Mouse (Mus musculus): ENCODE data around the gene Cdca5. TPM values are rescaled to one million over a fixed set of nuclear protein-coding genes. Genes with fewer than 3 reads are reported as not detected.

The Cdca5 gene
- polyA plus RNA-seq, 1 experiment from 2014 or later: 32.9 TPM

DNA sequence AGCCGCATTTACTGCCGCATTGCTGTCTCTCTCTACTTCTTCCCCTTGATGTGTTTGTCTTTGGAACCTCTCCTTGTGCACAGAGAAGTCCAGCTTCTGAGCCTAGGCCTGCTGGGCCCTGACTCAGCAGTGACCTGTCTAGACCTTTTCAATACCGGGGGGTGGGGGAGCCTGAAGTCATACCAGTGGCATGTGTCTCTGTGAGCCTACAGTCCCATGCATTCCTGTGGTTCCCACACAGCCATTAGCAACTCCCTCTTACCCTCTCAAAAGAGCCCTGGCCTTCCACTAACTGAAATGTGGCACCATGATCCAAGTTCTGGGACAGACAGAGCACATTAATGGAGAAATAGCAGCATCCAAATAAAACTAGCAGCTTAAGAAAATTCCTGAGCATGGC lies 51.6 kb downstream of the Cdca5 start:
- H3K27me3 ChIP-seq (replicated peaks): no peaks in the 10 kb centered on the region
- H3K4me2 ChIP-seq (replicated peaks): no peak overlapping the region
- peaks cover 6% of the 10 kb centered on the region; the same call in 1 of the 2 replicates for H3K4me1 ChIP-seq (replicated peaks)
- H3K9ac ChIP-seq: no peak overlapping the region
- no peaks in the 10 kb centered on the region for H3K36me3 ChIP-seq
- H3K9me3 ChIP-seq: no peaks in the 10 kb centered on the region
- ATAC-seq: no peak
- WGBS: 87% methylated on average over 3 of the region's 3 CpGs
- H3K4me3 ChIP-seq (replicated peaks): no peak overlapping the region
- no peak overlapping the region for H3K27ac ChIP-seq

GRCm38 (mm10) chr19:6139701-6140100 lies 54.9 kb downstream of the Cdca5 start:
- H3K36me3 ChIP-seq: no peaks in the 10 kb centered on the region
- H3K9me3 ChIP-seq: no peaks in the 10 kb centered on the region
- H3K27ac ChIP-seq: no peak overlapping the region
- no peak overlapping the region for H3K9ac ChIP-seq
- H3K4me3 ChIP-seq (replicated peaks): peak overlapping the region; percentile 70
- peaks cover 11% of the 10 kb centered on the region; the same call in 1 of the 2 replicates for H3K4me1 ChIP-seq (replicated peaks)
- H3K27me3 ChIP-seq (replicated peaks): no peaks in the 10 kb centered on the region
- H3K4me2 ChIP-seq (replicated peaks): peak overlapping the region; percentile 85
- 93% methylated on average over 6 of the region's 6 CpGs for whole genome bisulfite sequencing
- ATAC-seq: no peak

DNA sequence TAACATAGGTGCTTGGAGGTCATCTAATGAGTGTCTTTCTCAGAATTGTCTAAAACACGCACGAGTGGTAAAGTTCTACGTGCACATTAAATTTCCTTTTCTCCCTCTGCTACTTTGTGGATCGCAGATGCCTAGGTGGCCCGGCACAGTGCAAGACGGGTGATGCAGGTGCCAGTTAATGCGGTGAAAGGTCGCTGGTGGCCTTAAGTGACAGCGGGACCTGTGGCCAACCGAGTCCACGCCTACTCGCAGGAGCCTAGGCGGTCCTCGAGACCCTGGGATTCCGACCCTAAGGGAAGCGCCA lies 55.5 kb downstream of the Cdca5 start:
- Histone ChIP-seq H3K27ac (peak overlapping the region; percentile 93), H3K9me3 (no peaks in the 10 kb centered on the region), H3K9ac (peak overlapping the region; percentile 80), H3K4me1 (replicated peaks) (peaks cover 11% of the 10 kb centered on the region; the same call in 1 of the 2 replicates), H3K36me3 (no peaks in the 10 kb centered on the region), H3K4me2 (replicated peaks) (peak overlapping the region; percentile 85), H3K4me3 (replicated peaks) (peak overlapping the region; percentile 70), H3K27me3 (replicated peaks) (no peaks in the 10 kb centered on the region)
- ATAC-seq: no peak
- 4% methylated on average over 16 of the region's 16 CpGs for WGBS

DNA sequence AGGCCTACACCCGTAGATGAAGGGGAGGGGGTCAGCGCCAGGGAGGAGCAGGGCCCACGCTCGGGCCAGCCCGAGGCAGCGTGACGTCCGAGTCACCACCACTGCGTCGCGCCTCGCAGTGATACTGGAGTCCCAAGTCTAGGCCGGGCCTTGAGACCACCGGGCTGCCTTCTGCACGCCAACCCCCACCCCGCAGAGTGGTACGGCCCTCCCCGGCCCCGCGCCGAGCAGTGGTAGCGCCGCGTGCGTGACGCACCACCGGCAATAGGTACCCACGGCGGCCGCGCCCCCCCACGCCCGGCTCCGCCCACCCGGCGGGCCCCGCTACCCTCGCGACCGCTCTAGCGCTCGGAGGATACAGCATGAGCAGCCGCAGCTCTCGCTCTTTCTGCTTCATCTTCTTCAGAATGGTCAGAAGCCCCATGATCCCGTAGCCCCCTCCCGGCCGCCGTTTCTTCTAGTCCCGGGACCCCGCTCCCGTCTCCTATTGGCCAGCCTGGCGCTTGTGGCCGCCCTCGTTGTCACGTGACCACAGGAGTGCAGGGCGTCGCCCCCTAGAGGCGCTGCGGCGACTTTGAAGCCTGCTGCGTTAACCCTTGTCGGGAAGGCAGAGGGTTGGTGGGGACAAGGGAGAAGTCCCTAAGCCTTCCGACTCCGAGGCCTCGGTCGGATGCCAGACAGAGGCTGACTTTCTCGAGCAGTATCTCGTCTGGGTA lies 56.1 kb downstream of the Cdca5 start, which contains the start of gene Batf2:
Gene Batf2 (plus strand): TSS at position 306 of the 716 bp plus-strand sequence.
- WGBS: under 1% methylated on average over 68 of the region's 68 CpGs
- Histone ChIP-seq H3K27me3 (replicated peaks) (no peaks in the 10 kb centered on the region), H3K27ac (peak within 1 kb of the TSS; percentile 93), H3K9ac (peak within 1 kb of the TSS; percentile 80), H3K4me1 (replicated peaks) (peaks cover 11% of the 10 kb centered on the region; the same call in 1 of the 2 replicates), H3K4me2 (replicated peaks) (peak within 1 kb of the TSS; percentile 85), H3K36me3 (no peaks in the 10 kb centered on the region), H3K4me3 (replicated peaks) (peak within 1 kb of the TSS; percentile 70), H3K9me3 (no peaks in the 10 kb centered on the region)
- peak; percentile 95 for ATAC-seq

- peak; percentile 82 for ATAC-seq
- peak within 1 kb of the TSS; percentile 85 for H3K4me2 ChIP-seq (replicated peaks)
- peak within 1 kb of the TSS; percentile 93 for H3K27ac ChIP-seq
- H3K4me3 ChIP-seq (replicated peaks): peak within 1 kb of the TSS; percentile 70
- H3K4me1 ChIP-seq (replicated peaks): peaks cover 11% of the 10 kb centered on the region; the same call in 1 of the 2 replicates
- 1% methylated on average over 15 of the region's 15 CpGs for WGBS
- H3K9ac ChIP-seq: peak within 1 kb of the TSS; percentile 80
- no peaks in the 10 kb centered on the region for H3K36me3 ChIP-seq
- no peaks in the 10 kb centered on the region for H3K9me3 ChIP-seq
- no peaks in the 10 kb centered on the region for H3K27me3 ChIP-seq (replicated peaks)
These were observed 56.6 kb downstream of the Cdca5 start, which contains the start of gene Arl2 for GRCm38 (mm10) chr19:6141394-6141749. Gene Arl2 (minus strand): TSS chr19:6141548.

Other genes starting within 250 kb of the Cdca5 start
- 26.9 and 28.0 TPM in 2 replicates for gene Frmd8, start 209.7 kb upstream of the Cdca5 start, polyA plus RNA-seq (2015; fragmentation: Nextera tagmentation; extraction: Ambion mirVana)
- 3.5 and 4.2 TPM in 2 replicates for gene Slc25a45, start 207.2 kb upstream of the Cdca5 start, polyA plus RNA-seq (2015; fragmentation: Nextera tagmentation; extraction: Ambion mirVana)
- 1.9 and 2.7 TPM in 2 replicates for gene Tigd3, start 190.8 kb upstream of the Cdca5 start, polyA plus RNA-seq (2015; fragmentation: Nextera tagmentation; extraction: Ambion mirVana)
- 109 and 118 TPM in 2 replicates for gene Dpf2, start 172.0 kb upstream of the Cdca5 start, polyA plus RNA-seq (2015; fragmentation: Nextera tagmentation; extraction: Ambion mirVana)
- gene Cdc42ep2, start 160.2 kb upstream of the Cdca5 start, polyA plus RNA-seq (2015; fragmentation: Nextera tagmentation; extraction: Ambion mirVana): 11.9 and 12.4 TPM in 2 replicates
- gene Pola2, start 120.8 kb upstream of the Cdca5 start, polyA plus RNA-seq (2015; fragmentation: Nextera tagmentation; extraction: Ambion mirVana): 64.0 and 65.8 TPM in 2 replicates
- gene Slc22a20, start 98.8 kb upstream of the Cdca5 start, polyA plus RNA-seq (2015; fragmentation: Nextera tagmentation; extraction: Ambion mirVana): not detected in 2 replicates
- 10.3 and 10.4 TPM in 2 replicates for gene Capn1, start 69.1 kb upstream of the Cdca5 start, polyA plus RNA-seq (2015; fragmentation: Nextera tagmentation; extraction: Ambion mirVana)
- gene Syvn1, start 38.4 kb upstream of the Cdca5 start, polyA plus RNA-seq (2015; fragmentation: Nextera tagmentation; extraction: Ambion mirVana): 24.2 and 27.4 TPM in 2 replicates
- 72.7 and 78.4 TPM in 2 replicates for gene Mrpl49, start 27.2 kb upstream of the Cdca5 start, polyA plus RNA-seq (2015; fragmentation: Nextera tagmentation; extraction: Ambion mirVana)
- 876 and 881 TPM in 2 replicates for gene Fau, start 27.1 kb upstream of the Cdca5 start, polyA plus RNA-seq (2015; fragmentation: Nextera tagmentation; extraction: Ambion mirVana)
- gene Znhit2, start 23.8 kb upstream of the Cdca5 start, polyA plus RNA-seq (2015; fragmentation: Nextera tagmentation; extraction: Ambion mirVana): 30.1 and 31.9 TPM in 2 replicates
- gene Tm7sf2, start 16.6 kb upstream of the Cdca5 start, polyA plus RNA-seq (2015; fragmentation: Nextera tagmentation; extraction: Ambion mirVana): 34.8 and 34.9 TPM in 2 replicates
- gene Vps51, start 7.8 kb upstream of the Cdca5 start, polyA plus RNA-seq (2015; fragmentation: Nextera tagmentation; extraction: Ambion mirVana): 61.2 and 64.5 TPM in 2 replicates
- gene Tmem262, start 5.0 kb upstream of the Cdca5 start, polyA plus RNA-seq (2015; fragmentation: Nextera tagmentation; extraction: Ambion mirVana): not detected in 2 replicates
- 1.3 and 2.2 TPM in 2 replicates for gene Gm28374, start 2.7 kb upstream of the Cdca5 start, polyA plus RNA-seq (2015; fragmentation: Nextera tagmentation; extraction: Ambion mirVana)
- 58.5 and 61.3 TPM in 2 replicates for gene Zfpl1, start within 50 bp of the Cdca5 start, polyA plus RNA-seq (2015; fragmentation: Nextera tagmentation; extraction: Ambion mirVana)
- gene AC131692.1, start 9.4 kb downstream of the Cdca5 start, polyA plus RNA-seq (2015; fragmentation: Nextera tagmentation; extraction: Ambion mirVana): 0.18 and 0.37 TPM in 2 replicates
- gene Naaladl1, start 20.8 kb downstream of the Cdca5 start, polyA plus RNA-seq (2015; fragmentation: Nextera tagmentation; extraction: Ambion mirVana): 28.9 and 38.8 TPM in 2 replicates
- gene Sac3d1, start 33.7 kb downstream of the Cdca5 start, polyA plus RNA-seq (2015; fragmentation: Nextera tagmentation; extraction: Ambion mirVana): 44.3 and 44.7 TPM in 2 replicates
- 31.7 and 33.8 TPM in 2 replicates for gene Snx15, start 43.3 kb downstream of the Cdca5 start, polyA plus RNA-seq (2015; fragmentation: Nextera tagmentation; extraction: Ambion mirVana)
- 0.80 and 1.3 TPM in 2 replicates for gene Batf2, start 56.0 kb downstream of the Cdca5 start, polyA plus RNA-seq (2015; fragmentation: Nextera tagmentation; extraction: Ambion mirVana)
- gene Arl2, start 56.6 kb downstream of the Cdca5 start, polyA plus RNA-seq (2015; fragmentation: Nextera tagmentation; extraction: Ambion mirVana): 99.2 and 103 TPM in 2 replicates
- not detected in 2 replicates for gene Majin, start 99.4 kb downstream of the Cdca5 start, polyA plus RNA-seq (2015; fragmentation: Nextera tagmentation; extraction: Ambion mirVana)
- 0.39 and 0.41 TPM in 2 replicates for gene Gpha2, start 141.4 kb downstream of the Cdca5 start, polyA plus RNA-seq (2015; fragmentation: Nextera tagmentation; extraction: Ambion mirVana)
- gene Ppp2r5b, start 150.9 kb downstream of the Cdca5 start, polyA plus RNA-seq (2015; fragmentation: Nextera tagmentation; extraction: Ambion mirVana): 21.2 and 22.3 TPM in 2 replicates
- 6.9 and 8.7 TPM in 2 replicates for gene Atg2a, start 156.7 kb downstream of the Cdca5 start, polyA plus RNA-seq (2015; fragmentation: Nextera tagmentation; extraction: Ambion mirVana)
- 88.8 and 115 TPM in 2 replicates for gene Ehd1, start 191.7 kb downstream of the Cdca5 start, polyA plus RNA-seq (2015; fragmentation: Nextera tagmentation; extraction: Ambion mirVana)
- gene Cdc42bpg, start 221.5 kb downstream of the Cdca5 start, polyA plus RNA-seq (2015; fragmentation: Nextera tagmentation; extraction: Ambion mirVana): 1.0 and 1.4 TPM in 2 replicates
- 68.8 and 71.9 TPM in 2 replicates for gene Men1, start 250.0 kb downstream of the Cdca5 start, polyA plus RNA-seq (2015; fragmentation: Nextera tagmentation; extraction: Ambion mirVana)